Mouse (Mus musculus): ENCODE data around the gene AC140267.1.

AC140267.1 gene

DNA sequence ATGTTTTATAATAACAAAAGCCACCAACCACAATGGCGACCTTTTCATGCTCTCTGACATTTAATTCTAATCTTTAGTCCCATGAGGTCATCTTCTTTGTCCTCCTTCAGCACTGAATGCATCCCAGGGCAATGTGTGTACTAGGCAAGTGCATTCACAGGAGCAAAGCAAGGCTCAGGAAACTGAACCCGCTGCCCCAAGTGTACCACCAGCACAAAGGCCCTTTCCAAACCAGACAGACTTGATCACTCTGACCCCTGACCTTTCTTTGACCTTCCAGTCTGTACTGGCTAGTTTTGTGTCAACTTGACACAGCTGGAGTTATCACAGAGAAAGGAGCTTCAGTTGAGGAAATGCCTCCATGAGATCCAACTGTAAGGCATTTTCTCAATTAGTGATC, 3.3 kb upstream of the AC140267.1 start:
- DNase-seq = no peak

GRCm38 (mm10) chr15:80233053-80233452, 2.6 kb upstream of the AC140267.1 start:
- DNase-seq = no peak

DNA sequence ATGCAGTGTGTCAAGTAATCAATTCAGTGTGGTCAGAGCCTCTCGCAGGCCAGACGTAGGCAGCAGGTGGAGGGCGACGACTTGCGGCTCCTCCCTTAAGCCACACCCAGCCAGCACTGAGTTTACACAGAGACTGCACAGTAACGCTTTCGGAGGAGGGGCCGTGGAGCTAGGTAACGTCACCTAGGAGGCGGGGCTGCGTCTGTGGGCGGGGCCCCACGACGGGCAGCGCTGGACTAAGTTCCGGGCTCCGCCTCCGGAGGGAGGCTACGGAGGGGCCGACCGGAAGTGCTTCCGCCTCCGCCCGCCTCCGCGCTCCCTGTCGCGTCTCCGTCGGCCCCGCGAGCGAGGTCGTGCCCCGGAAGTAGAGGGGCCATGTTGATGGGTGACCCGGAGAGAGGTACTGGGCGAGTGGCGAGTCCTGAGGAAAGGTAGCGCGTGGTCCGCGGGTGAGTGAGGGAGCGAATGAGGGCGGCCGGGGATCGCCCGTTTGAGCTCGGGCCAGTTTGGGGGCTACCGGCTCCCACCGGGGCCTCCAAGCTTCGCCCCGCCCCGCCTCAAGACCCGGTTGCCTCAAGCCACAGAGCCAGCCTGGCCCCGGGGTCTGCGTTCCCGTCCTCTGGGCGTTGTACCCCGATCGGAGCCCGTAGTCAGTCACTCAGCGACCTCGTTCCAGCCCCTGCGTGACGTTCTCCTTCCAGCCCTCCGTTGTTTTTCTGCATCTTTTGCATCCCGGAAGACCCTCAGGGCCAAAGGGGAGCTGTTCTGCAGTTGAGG, 1.7 kb upstream of the AC140267.1 start, which contains the start of gene Mief1:
Mief1 (plus strand) TSS at position 286 of the 777 bp plus-strand sequence.
- DNase-seq = peak; percentile 100

DNA sequence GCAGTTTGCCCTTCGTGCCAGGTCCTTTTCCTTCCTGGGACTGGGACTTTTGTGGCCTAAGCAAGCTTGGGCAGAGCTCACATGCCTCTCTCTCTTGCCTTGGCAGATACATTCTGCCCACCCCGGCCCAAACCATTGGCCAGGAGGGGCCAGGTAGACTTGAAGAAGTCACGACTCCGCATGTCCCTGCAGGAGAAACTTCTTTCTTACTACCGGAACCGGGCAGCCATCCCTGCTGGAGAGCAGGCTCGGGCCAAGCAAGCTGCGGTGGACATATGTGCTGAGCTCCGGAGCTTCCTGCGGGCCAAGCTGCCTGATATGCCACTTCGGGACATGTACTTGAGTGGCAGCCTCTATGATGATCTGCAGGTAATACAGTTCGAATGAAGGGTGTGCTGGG, 12.5 kb downstream of the AC140267.1 start:
- DNase-seq = no peak

- no peak for DNase-seq
Measured at GRCm38 (mm10) chr15:80248596-80248995, 13.0 kb downstream of the AC140267.1 start.

DNA sequence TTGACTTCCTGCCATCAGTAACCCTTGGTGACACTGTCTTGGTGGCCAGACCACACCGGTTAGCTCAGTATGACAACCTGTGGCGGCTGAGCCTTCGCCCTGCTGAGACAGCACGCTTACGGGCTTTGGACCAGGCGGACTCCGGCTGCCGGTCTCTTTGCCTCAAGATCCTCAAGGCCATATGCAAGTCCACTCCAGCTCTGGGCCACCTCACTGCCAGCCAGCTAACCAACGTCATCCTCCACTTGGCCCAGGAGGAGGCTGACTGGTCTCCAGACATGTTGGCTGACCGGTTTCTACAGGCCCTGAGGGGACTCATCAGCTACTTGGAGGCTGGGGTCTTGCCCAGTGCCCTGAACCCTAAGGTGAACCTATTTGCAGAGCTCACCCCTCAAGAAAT, 14.0 kb downstream of the AC140267.1 start:
- no peak for DNase-seq

DNA sequence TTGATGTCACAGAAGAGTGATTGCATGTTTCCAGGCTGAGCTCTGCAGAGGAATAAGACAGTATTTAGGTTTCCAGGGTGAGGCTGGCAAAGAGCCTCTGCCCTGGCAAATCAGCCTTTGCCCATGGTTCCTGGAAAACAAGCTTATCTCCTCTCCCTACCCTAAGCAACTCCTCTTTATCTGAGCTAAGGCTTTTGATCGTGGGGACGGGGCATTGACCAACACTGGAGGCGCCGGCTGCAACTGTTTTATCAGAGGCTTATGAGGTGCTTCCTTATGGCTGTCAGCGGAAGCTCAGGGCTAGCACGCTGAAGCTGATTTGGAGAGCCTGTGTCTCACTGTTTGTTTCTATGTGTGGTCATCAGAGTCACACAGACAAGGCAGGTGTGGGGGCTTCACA, 15.0 kb downstream of the AC140267.1 start:
- DNase-seq = no peak

DNA sequence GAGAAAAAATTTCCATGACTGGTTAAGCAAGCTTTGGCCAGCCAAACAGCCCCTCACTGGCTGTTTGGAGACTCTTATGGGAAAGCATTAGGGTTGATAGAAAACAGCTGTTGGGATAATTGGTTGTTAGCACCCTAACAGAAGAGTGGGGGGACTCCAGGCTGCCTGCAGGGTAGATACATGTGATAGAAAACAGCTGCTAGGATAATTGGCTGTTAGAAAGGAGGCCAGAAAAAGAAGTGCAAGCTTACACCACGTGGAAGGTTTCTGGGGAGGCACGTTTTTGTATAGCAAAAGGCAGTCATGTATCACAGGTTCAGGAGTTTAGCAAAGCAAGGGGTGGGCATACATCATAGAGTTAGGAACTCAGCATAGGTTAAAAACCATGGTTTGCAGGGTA, 17.9 kb downstream of the AC140267.1 start:
- DNase-seq = no peak

DNA sequence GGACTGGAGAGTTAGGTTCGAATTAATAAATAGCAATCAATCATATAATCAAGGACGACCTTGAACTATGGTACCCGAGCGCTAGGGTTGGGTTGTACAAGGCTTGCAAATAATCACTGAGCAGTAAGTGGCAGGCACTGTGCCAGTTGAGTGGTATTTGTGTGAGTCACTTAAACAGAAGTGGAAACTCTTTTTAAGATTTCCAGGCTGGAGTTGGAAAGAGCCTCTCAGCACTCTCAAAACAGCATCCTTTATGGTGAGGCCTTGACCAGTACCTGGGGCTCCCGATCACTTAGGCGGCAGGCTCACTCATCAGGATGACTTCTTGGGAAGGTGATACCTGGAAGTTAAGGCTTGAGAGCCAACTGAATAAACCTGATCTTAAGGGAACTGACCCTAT, 18.6 kb downstream of the AC140267.1 start:
- DNase-seq = no peak

DNA sequence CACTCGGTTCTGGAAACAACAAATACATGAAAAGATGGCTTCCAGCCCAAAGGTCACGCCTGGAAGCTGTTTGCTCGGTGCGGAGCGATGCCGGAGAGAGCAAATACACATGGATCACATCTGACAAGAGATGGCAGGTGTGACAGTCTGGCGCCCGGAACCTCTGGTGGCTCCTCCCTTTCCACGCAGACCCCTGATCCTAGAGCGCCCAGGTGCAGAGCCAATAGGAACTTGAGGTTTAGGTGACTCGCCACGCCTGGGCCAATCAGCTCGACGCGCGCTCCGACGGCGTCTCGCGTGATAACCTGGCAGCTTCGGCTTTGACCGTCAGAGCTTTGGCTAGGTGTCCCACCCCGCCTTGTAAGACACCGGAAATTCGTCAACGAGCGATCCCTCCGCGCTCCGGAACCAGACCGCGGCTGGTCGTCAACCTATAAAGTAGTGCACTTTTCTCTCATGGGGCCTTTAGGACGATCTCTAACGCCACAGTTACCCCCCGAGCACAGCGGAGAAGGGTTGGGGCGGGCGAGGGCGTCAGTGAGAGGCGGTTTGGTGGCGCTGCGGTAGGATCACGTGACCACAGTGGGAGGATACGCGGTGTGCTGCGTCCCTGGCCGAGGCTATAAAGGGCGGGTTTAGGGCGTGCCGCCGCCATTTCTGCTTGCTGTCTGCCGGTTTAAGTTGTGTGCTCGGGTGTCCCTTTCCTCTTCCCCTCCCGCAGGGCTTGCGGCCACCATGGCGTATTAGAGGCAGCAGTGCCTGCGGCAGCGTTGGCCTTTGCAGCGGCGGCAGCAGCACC, 19.4 kb downstream of the AC140267.1 start, which contains the start of gene Atf4:
Atf4 (plus strand) TSS at position 338 of the 799 bp plus-strand sequence.
- DNase-seq = peak; percentile 97

GRCm38 (mm10) chr15:80255646-80256121, 20.0 kb downstream of the AC140267.1 start:
- DNase-seq = peak; percentile 64

- DNase-seq = peak; percentile 24
Measured at GRCm38 (mm10) chr15:80256242-80256641, 20.6 kb downstream of the AC140267.1 start.

DNA sequence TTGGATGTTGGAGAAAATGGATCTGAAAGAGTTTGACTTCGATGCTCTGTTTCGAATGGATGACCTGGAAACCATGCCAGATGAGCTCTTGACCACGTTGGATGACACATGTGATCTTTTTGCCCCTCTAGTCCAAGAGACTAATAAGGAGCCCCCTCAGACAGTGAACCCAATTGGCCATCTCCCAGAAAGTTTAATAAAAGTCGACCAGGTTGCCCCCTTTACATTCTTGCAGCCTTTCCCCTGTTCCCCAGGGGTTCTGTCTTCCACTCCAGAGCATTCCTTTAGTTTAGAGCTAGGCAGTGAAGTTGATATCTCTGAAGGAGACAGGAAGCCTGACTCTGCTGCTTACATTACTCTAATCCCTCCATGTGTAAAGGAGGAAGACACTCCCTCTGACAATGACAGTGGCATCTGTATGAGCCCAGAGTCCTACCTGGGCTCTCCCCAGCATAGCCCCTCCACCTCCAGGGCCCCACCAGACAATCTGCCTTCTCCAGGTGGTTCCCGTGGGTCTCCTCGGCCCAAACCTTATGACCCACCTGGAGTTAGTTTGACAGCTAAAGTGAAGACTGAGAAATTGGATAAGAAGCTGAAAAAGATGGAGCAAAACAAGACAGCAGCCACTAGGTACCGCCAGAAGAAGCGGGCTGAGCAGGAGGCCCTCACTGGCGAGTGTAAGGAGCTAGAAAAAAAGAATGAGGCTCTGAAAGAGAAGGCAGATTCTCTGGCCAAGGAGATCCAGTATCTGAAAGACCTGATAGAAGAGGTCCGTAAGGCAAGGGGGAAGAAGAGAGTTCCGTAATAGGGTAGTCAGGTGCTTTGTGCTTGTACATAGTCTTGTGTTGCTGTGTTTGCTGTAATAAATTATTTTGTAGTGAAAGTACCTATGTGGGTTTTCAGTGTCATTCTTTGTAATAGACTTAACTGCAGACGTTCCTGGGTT, 21.3 kb downstream of the AC140267.1 start:
- no peak for DNase-seq

GRCm38 (mm10) chr15:80257602-80258239, 22.1 kb downstream of the AC140267.1 start:
- DNase-seq = no peak

DNA sequence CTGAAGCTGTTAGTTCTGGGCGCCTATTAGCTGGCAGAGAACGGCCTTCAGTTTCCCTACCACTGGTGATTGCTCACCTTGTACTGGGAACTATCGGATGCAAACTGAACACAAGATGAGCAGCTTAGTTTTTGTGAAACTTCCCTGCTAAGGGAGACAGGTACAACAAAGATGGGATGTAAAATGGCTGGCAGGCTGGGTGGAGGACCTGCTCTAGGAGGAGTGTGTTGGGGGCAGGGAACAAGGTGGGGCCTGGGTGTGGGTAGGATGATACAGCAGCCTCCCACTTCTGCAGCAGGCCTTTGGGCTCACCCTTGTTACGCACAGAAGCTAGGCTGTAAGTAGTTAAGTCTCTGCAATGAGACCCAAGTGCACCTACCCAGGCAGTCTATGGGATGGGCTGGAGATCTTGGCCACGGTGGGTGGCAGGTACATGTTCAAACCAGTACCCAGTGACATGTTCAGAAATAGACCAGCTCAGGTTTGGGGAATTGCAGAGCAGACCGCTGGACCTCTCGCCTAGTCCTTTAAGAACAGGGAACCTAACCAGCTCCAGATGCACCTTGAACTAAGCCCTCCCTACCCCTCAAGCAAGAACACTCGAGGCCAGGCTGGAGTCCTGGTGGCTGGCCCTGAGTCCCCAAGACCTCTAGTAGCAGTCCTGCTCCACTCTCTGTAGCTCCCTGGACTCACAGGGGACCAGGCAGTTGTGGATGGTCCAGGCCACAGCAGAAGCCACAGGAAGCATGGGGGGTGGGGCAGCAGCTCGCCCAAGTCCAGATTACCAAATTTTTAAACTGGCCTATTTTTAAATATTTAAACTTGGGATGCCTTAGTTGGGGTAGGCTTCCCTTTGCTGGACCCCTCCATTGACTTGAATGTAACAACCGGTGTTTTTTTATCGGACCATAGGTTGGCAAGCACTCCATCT, 22.9 kb downstream of the AC140267.1 start:
- no peak for DNase-seq

DNA sequence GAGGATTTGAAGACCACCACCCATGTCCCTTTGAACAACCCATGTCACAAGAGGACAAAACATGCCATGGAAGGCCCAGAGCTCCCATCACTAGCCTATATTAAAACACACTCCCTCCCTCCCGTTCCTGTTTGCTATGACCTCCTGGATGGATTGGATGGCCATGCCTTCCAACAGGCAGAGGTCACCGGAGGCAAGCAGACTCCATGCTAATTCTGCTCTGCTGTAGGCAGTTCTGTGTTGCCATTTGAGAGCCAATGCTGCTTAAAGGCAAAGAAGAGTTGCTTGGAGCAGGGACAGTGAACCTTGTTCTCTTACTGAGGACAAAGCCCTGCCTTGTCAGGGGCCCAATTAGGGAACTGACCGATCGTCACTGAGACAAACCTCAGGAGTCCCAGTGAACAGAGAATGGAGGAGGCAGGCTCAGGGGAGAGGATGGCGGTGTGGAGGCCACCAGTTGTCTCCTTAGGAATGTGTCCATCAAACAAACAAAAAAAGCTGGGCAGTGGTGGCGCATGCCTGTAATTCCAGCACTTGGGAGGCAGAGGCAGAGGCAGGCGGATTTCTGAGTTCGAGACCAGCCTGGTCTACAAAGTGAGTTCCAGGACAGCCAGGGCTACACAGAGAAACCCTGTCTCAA, 23.9 kb downstream of the AC140267.1 start:
- DNase-seq = no peak

DNA sequence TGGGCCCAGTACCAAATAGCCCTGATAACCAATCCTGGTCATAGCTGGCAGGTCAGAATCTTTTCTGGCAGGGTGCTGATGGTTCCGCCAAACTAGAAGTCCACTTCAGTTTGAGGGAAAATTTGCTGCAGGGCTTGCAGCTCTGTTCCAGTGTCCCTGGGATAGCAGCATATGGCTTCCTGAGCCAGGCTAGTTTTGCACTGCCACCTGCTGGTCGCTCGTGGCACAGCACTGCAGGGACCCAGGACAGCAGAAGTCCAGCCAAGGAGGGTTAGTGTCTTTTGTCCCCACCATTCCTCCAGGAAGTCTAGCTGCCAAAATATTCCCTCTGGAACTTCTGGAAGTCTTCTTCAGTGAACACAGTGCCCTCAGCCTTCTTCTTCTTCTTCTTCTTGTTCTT, 25.0 kb downstream of the AC140267.1 start:
- peak; percentile 81 for DNase-seq

- no peak for DNase-seq
Measured at GRCm38 (mm10) chr15:80261100-80261499, 25.5 kb downstream of the AC140267.1 start.

DNA sequence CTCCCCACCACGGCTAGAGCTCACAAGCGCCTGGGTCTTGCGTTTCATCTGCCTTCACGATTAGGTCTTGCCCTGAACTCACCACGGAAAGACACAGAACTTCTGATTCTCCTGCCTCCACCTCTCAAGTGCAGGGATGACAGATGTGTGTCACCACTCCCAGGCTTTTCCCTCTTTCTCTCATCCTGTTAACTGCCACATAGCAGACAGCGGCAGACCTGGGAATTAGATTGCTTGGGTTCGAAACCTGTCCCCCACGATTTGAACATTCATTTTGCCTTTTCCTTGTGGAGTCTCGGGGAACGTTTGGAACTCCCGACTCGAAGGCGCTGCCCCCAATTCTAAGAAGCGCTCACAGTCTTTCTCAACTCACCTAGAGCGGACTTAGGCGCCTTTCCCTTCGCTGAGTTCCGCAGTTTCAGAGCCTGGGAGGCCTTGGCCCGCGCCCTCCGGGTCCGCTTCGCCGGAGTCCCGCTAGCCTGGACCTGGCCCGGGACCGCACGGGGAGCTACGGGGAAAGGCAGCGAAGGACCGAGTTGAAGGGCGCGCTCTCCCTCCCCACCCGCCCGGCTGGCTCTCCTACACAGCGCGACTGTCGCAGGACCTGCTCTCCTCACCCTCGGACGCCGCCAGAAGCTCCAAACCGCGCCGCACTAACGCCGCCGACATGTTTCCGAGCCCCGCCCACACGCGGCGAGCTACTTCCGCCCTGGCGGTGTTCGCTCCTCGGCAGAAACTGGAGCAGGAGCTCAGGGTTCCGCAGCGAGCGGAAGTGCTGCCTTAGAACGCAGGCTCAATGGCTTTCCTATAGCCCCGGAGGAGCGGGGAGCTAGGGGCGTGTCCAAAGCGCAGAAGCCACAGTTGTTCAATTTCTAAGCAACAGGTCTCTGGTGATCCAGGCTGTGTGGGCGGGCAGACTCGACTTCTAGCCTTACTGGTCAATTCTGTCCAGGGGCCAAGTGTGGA, 28.3 kb downstream of the AC140267.1 start, which contains the start of gene Rps19bp1:
Rps19bp1 (minus strand) TSS at position 706 of the 966 bp plus-strand sequence.
- DNase-seq = peak; percentile 93
